Mouse (Mus musculus): ENCODE results near the gene Rpl32.

GRCm38 (mm10) chr6:115815041-115815440 lies 6.5 kb upstream of the Rpl32 start:
- TF ChIP-seq CTCF (conservative IDR thresholded peaks at IDR 0.05; ENCODE audit: low read length) (no peak), POU5F1 (IDR thresholded peaks at IDR 0.05; ENCODE audit: borderline replicate concordance, low read length) (no peak), NANOG (IDR thresholded peaks at IDR 0.05; ENCODE audit: borderline replicate concordance, low read length) (no peak)
